Mouse (Mus musculus) heart, embryonic 15.5 days (tissue): Measurements from ENCODE around the gene Neurl4. TPM values are rescaled to one million over a fixed set of nuclear protein-coding genes. Genes with fewer than 3 reads are reported as not detected.
A peak's percentile ranks its signal among the peaks of the same experiment; 100 is the strongest.
"Not testable (repeated sequence)": the region's sequence is repeated elsewhere in the genome, so short reads cannot be mapped to it uniquely, and the experiment has no call there.

Experiments
- ATAC-seq: fragments of 200-750 bp; cut with Nextera tagmentation; replicated peaks from 2 replicates; pipeline ENCODE4 v1.8.0; 2017; ENCODE audit warnings: low read depth, moderate TSS enrichment; ENCODE audit not compliant: insufficient number of reproducible peaks, insufficient read depth, low FRiP score
- H3K27ac ChIP-seq: fragments of 300-500 bp; sonication (generic); 2 replicates; pipeline ENCODE4 v1.5.1; 2015; ENCODE audit warnings: mild to moderate bottlenecking, inconsistent platforms
- H3K27me3 ChIP-seq: fragments of 300-500 bp; sonication (generic); 2 replicates; pipeline ENCODE4 v1.6.1; 2015; ENCODE audit warnings: inconsistent platforms
- H3K36me3 ChIP-seq: fragments of 300-500 bp; sonication (generic); 2 replicates; pipeline ENCODE4 v1.6.1; 2015; ENCODE audit warnings: mild to moderate bottlenecking, inconsistent platforms
- H3K4me1 ChIP-seq: fragments of 300-500 bp; sonication (generic); replicated peaks from 2 replicates; pipeline ENCODE4 v1.6.1; 2015; ENCODE audit warnings: inconsistent platforms
- H3K4me2 ChIP-seq: fragments of 300-500 bp; sonication (generic); 2 replicates; pipeline ENCODE4 v1.6.1; 2015; ENCODE audit warnings: inconsistent platforms, mild to moderate bottlenecking, moderate library complexity
- H3K4me3 ChIP-seq: fragments of 300-500 bp; sonication (generic); 2 replicates; pipeline ENCODE4 v1.5.1; 2015; ENCODE audit warnings: mild to moderate bottlenecking, inconsistent platforms
- H3K9ac ChIP-seq: fragments of 300-500 bp; sonication (generic); 2 replicates; pipeline ENCODE4 v1.6.1; 2015; ENCODE audit warnings: mild to moderate bottlenecking, inconsistent platforms
- H3K9me3 ChIP-seq: fragments of 300-500 bp; sonication (generic); replicated peaks from 2 replicates; pipeline ENCODE4 v1.6.1; 2016; ENCODE audit warnings: inconsistent platforms
- WGBS: fragments of 180-500 bp; shearing (Covaris S2); methylation state at CpG from one replicate; pipeline ENCODE4 v1.1.7; 2015; ENCODE audit warnings: mixed read lengths; 5-methylcytosine and 5-hydroxymethylcytosine counted together
- polyA plus RNA-seq: library from polyadenylated mRNA; unstranded; fragments of >200 nt; fragmentation: Nextera tagmentation; extraction: Ambion mirVana; gene quantifications from 2 replicates; pipeline ENCODE4 v1.2.1, GENCODE M21; 2015

Neurl4 gene
- polyA plus RNA-seq, 1 experiment from 2014 or later = 5.2 TPM

DNA sequence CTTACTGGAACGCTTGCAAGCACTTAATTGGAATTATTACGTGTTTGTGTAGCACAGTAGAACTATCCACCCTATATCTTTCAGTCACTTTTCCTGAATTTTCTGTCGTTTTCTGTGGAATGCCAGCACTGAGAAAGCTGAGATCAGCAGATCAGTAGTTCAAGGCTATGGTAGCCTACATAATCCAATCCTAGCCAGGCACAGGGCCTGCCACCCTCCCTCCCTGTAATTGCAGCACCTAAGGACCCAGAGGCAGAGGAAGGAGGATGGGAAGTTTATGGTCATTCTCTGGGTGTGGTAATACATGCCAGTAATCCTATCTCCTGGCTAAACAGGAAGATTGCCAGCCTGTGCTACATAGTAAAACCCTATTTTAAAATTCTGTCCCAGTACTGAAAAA is 21.9 kb downstream of the Neurl4 start:
- 63% methylated on average over 3 of the region's 3 CpGs for WGBS
- no peaks in the 10 kb centered on the region for H3K9me3 ChIP-seq
- no peak overlapping the region for H3K9ac ChIP-seq
- peaks cover 26% of the 10 kb centered on the region for H3K4me1 ChIP-seq
- no peaks in the 10 kb centered on the region for H3K27me3 ChIP-seq
- H3K4me2 ChIP-seq = peak overlapping the region; percentile 72; the same call in 1 of the 2 replicates
- peaks cover 13% of the 10 kb centered on the region for H3K36me3 ChIP-seq
- H3K4me3 ChIP-seq = no peak overlapping the region
- ATAC-seq = no peak
- H3K27ac ChIP-seq = peak overlapping the region; percentile 92

DNA sequence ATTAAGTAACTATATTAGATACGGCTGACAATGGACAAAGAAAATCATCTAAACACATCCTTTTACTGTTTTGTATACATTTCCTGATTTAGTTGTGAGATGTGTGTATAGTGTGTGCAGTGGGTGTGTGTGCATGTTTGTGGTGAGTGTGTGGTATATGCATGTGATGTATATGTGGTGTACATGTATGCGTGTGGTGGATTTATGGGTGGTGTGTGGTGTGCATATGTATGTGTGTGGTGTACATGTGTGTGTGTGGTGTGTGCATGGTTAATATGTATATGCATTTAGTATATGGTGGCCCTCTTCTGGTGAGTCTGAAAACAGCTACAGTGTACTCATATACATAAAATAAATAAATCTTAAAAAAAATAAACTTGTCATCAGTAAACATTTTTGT is 26.6 kb downstream of the Neurl4 start:
- Histone ChIP-seq H3K4me3 (no peak overlapping the region), H3K36me3 (no peaks in the 10 kb centered on the region), H3K27me3 (no peaks in the 10 kb centered on the region), H3K9me3 (no peaks in the 10 kb centered on the region), H3K9ac (no peak overlapping the region), H3K27ac (no peak overlapping the region), H3K4me1 (peaks cover 5% of the 10 kb centered on the region), H3K4me2 (no peak overlapping the region)
- 94% methylated on average over 2 of the region's 2 CpGs for WGBS
- no peak for ATAC-seq

DNA sequence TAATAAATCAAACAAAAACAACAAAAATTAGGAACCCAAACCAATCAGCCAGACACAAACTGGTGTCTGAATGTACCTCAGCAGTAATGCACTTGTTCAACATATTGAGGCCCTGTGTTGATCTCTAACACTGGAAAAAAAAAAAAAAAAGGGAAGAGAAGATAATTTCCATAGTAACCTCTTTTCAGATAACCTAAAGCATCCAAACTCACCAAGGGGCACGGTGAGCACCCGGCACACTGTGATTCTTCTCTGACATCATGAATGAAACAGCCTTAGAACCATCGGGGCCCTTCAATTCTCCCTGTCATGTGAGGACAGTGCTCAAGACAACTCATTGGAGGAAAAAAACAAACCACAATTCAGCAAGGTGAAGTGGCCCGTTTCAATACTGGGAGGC is 28.8 kb downstream of the Neurl4 start:
- Histone ChIP-seq H3K4me3 (no peak overlapping the region), H3K36me3 (no peaks in the 10 kb centered on the region), H3K27ac (no peak overlapping the region), H3K9ac (no peak overlapping the region), H3K9me3 (no peaks in the 10 kb centered on the region), H3K4me1 (peaks cover 5% of the 10 kb centered on the region), H3K27me3 (no peaks in the 10 kb centered on the region), H3K4me2 (no peak overlapping the region)
- ATAC-seq = no peak
- WGBS = 31% methylated on average over 4 of the region's 4 CpGs

DNA sequence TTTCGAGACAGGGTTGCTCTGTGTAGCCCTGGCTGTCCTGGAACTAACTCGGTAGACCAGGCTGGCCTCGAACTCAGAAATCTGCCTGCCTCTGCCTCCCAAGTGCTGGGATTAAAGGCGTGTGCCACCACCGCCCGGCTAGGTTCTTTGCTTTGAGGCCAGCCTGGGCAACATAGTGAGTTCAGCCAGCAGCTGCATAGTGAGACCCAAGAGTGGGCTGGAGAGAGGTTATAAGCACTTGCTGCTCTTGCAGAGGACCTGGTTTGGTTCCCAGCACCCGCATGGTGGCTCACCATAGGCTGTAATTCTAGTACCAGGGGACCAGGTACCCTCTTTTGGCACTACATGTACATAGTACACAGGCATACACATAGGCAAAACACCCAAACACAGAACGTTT is 29.3 kb downstream of the Neurl4 start:
- not testable (repeated sequence) for H3K4me1 ChIP-seq, H3K9ac ChIP-seq, H3K27me3 ChIP-seq, H3K9me3 ChIP-seq, H3K4me3 ChIP-seq, H3K27ac ChIP-seq, ATAC-seq, H3K4me2 ChIP-seq, H3K36me3 ChIP-seq
- WGBS = 83% methylated on average over 8 of the region's 8 CpGs

DNA sequence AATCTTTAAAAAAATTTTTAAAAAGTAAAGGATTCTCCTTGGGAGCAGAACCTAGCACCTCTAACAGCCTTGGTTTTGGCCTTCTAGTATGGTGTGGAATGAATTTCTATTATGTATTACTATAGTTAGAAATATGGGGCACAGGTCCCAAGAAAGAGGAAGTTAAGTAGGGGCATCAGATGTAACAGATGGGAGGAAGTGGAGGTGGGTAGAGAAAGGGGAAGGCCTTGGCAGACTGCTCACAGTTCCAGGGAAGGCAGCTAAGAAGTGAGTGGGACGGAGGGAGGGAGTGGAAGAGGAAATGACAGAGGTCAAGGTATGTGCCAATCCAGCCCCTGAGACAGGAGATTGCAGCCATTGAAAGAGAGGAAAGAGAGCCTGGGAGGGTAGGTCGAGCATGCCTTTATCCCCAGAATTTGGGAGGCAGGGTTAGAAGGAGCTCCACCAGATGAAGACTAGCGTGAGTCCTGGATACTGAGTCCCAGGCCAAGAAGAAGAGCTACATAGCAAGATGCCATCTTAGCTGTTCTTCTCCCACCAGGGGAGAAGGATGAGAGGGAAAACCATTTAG is 30.2 kb downstream of the Neurl4 start:
- Histone ChIP-seq H3K9ac (no peak overlapping the region), H3K4me2 (no peak overlapping the region), H3K4me3 (no peak overlapping the region), H3K4me1 (peaks cover 17% of the 10 kb centered on the region), H3K27me3 (peaks cover 7% of the 10 kb centered on the region), H3K9me3 (no peaks in the 10 kb centered on the region), H3K27ac (peak overlapping the region; percentile 37; the same call in 1 of the 2 replicates), H3K36me3 (no peaks in the 10 kb centered on the region)
- WGBS = 57% methylated on average over 3 of the region's 3 CpGs
- ATAC-seq = no peak

DNA sequence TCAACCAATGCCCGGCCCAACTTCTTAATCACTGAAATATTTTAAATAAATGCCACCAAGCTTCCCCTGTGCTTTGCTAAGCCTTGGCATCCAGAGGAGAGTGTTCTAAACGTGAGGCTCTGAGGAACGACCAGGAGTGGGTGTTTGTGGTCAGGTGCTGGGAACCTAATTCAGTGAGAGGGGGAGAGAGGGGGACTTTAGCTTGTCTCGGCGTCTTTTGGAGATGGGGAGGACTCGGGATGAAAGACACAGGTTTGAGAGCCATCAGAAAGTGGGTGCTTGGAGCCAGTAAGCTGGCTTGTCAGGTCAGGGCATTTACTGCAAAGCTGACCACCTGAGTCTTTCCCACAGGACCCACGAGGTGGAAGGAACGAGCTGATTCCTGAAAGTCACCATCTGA is 30.9 kb downstream of the Neurl4 start:
- Histone ChIP-seq H3K27me3 (peaks cover 11% of the 10 kb centered on the region), H3K27ac (no peak overlapping the region), H3K4me1 (peaks cover 24% of the 10 kb centered on the region), H3K9me3 (no peaks in the 10 kb centered on the region), H3K36me3 (no peaks in the 10 kb centered on the region), H3K4me3 (no peak overlapping the region), H3K4me2 (no peak overlapping the region), H3K9ac (no peak overlapping the region)
- WGBS = 60% methylated on average over 8 of the region's 8 CpGs
- no peak for ATAC-seq

DNA sequence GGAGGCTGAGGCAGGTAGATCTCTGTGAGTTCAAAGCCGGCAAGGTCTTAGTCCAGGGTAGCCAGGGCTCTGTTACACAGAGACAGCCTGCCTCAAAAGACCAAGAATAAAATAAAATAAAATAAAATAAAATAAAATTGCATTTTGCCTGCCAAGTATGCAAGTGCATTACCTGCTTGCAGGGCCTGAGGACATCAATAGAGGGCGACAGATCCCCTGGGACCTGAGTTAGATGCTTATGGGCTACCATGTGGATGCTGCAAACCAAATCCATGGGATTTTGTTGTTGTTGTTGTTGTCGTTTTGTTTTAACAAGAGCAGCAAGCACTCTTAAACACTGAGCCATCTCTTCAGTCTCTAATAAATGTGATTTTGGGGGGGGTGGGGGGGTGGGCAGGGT is 31.4 kb downstream of the Neurl4 start:
- no peak for ATAC-seq
- Histone ChIP-seq H3K27ac (no peak overlapping the region), H3K36me3 (no peaks in the 10 kb centered on the region), H3K4me2 (no peak overlapping the region), H3K4me1 (peaks cover 29% of the 10 kb centered on the region), H3K9ac (no peak overlapping the region), H3K4me3 (no peak overlapping the region), H3K27me3 (peaks cover 11% of the 10 kb centered on the region), H3K9me3 (no peaks in the 10 kb centered on the region)
- WGBS = 38% methylated on average over 3 of the region's 3 CpGs

DNA sequence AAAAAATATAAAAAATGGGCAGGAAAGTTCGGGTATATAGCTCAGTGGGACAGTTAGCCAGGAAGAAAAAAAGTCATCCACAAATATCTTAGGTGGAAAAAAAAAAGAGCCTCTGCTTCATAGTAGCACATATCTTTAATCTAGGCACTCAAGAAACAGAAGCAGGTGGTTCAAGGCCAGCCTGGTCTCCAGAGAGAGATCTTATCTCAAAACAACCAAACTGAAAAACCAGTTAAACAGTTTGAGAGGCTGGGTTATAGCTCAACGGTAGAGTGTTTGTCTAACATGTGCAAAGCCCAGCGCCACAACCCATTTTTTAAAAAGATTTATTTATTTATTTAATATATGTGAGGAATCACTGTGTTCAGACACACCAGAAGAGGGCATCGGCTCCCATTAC is 32.2 kb downstream of the Neurl4 start:
- no peaks in the 10 kb centered on the region for H3K36me3 ChIP-seq
- H3K4me2 ChIP-seq = no peak overlapping the region
- 65% methylated on average over 4 of the region's 4 CpGs for WGBS
- no peak overlapping the region for H3K9ac ChIP-seq
- no peak for ATAC-seq
- H3K27me3 ChIP-seq = peaks cover 14% of the 10 kb centered on the region
- peaks cover 37% of the 10 kb centered on the region for H3K4me1 ChIP-seq
- H3K9me3 ChIP-seq = no peaks in the 10 kb centered on the region
- H3K27ac ChIP-seq = no peak overlapping the region
- no peak overlapping the region for H3K4me3 ChIP-seq

DNA sequence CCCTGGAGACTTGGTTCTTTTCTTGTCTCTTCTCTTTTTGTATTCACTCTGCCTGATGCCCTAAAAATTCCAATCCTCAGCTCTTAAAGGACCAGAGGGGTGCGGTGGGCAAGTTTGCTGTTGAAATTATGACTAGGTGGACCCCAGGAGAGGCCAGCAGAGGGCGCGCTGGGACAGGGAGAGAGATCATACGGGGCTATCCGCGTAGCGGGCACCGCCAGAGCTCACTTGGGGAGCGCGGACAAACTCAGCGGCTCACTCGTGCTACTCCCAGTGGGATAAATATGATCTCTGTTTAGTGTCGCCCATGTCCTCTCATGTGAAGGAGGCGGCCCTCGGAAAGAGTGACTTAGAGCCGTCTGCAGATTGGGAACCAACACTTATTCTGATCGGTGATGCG is 33.3 kb downstream of the Neurl4 start:
- WGBS = 1% methylated on average over 18 of the region's 18 CpGs
- Histone ChIP-seq H3K27me3 (peaks cover 21% of the 10 kb centered on the region), H3K4me1 (peaks cover 41% of the 10 kb centered on the region), H3K9me3 (no peaks in the 10 kb centered on the region), H3K9ac (peak overlapping the region; percentile 28; the same call in 1 of the 2 replicates), H3K4me2 (peak overlapping the region; percentile 58), H3K4me3 (peak overlapping the region; percentile 28), H3K36me3 (no peaks in the 10 kb centered on the region), H3K27ac (no peak overlapping the region)
- 0 out of 2 replicates have a peak, but pooled peaks have one; percentile 32 for ATAC-seq

DNA sequence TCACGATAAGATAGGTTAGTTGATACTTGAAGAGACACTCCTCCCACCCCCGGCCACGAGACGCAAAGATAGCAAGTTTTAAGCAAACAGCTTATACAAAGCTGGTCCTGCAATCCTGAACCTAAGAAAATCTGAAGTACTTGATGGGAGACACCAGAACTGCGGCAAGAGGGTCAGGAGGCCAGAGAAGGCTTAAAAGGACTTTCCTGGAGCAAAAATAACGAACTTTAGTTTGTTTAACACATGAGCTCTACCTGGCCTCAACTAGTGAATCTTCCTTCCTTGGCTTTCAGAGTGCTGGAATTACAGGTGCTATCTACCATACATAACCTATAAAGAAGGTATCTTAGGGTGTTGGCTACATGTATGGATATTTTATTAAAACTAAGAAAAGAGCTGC is 33.8 kb downstream of the Neurl4 start:
- Histone ChIP-seq H3K9ac (peak overlapping the region; percentile 28; the same call in 1 of the 2 replicates), H3K9me3 (no peaks in the 10 kb centered on the region), H3K27ac (no peak overlapping the region), H3K27me3 (peaks cover 22% of the 10 kb centered on the region), H3K4me2 (peak overlapping the region; percentile 58), H3K4me1 (peaks cover 41% of the 10 kb centered on the region), H3K36me3 (no peaks in the 10 kb centered on the region), H3K4me3 (peak overlapping the region; percentile 61)
- 18% methylated on average over 6 of the region's 6 CpGs for WGBS
- ATAC-seq = no peak

DNA sequence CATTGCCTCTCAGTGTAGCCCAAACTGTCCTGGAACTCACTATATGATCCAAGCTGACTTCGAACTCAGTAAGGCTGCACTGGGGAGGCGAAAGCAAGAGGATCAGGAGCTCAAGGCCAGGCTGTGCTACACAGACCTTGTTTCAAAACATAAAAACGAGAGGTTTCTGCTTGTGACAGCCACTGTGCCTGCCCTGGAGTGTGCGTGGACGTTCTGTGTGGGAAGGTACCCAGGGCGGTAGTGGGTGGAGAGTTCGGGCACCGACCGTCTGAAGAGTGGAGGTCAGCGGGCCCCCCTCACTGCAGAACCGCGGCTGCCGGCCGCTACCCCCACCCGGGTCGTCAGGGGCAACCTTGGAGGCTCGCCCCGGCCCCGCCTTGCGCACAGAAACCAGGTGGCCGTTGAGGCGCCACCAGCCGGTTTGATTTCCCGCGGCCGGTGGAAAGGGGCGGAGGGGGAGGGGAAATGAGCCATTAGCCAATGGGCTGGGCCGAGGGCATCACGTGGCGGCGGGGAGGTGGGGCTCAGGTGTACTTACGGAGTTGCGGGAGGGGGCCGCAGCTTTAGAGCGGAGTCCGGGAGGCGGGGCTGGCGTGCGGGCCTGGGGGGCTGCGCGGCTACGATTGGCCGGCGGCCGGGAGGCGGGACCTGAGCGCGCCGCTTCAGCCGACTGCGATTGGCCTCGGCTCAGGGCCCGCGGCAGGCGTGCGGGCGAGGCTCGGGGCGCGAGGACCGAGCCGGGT is 34.4 kb downstream of the Neurl4 start, which contains the start of gene Ybx2:
Gene Ybx2 (plus strand): TSS at position 660 of the 743 bp plus-strand sequence.
- peak within 1 kb of the TSS; percentile 100 for H3K4me2 ChIP-seq
- peaks cover 41% of the 10 kb centered on the region for H3K4me1 ChIP-seq
- no peaks in the 10 kb centered on the region for H3K9me3 ChIP-seq
- peaks cover 26% of the 10 kb centered on the region for H3K27me3 ChIP-seq
- WGBS = 2% methylated on average over 60 of the region's 62 CpGs
- H3K9ac ChIP-seq = peak within 1 kb of the TSS; percentile 67
- H3K4me3 ChIP-seq = peak within 1 kb of the TSS; percentile 61
- peak within 1 kb of the TSS; percentile 61; the same call in 1 of the 2 replicates for H3K27ac ChIP-seq
- ATAC-seq = peak; percentile 79
- H3K36me3 ChIP-seq = no peaks in the 10 kb centered on the region
